Mouse (Mus musculus) ES-E14 (cell line): ENCODE data around the gene Nif3l1. TPM values are rescaled to one million over a fixed set of nuclear protein-coding genes. Genes with fewer than 3 reads are reported as not detected.

Experiments
- DNase-seq: peaks from one replicate; pipeline ENCODE4 v3.0.0-alpha.2; 2013; ENCODE audit warnings: low read depth, low spot score
- H3K27ac ChIP-seq: 2 replicates; pipeline ENCODE4 v1.5.1; 2012; ENCODE audit warnings: low read depth, mild to moderate bottlenecking, low read length, moderate library complexity, mixed read lengths; ENCODE audit not compliant: poor library complexity, insufficient read depth, severe bottlenecking
- H3K36me3 ChIP-seq: 2 replicates; pipeline ENCODE4 v1.6.1; 2012; ENCODE audit warnings: mild to moderate bottlenecking, low read length, moderate library complexity, mixed read lengths; ENCODE audit not compliant: control insufficient read depth, poor library complexity, insufficient read depth, severe bottlenecking
- H3K4me1 ChIP-seq, 2 experiments: fragments of 150-350 bp in 1 of 2; sonication (generic) in 1 of 2; 2 replicates each; pipeline ENCODE4 v1.6.1; 2012; ENCODE audit warnings: low read length in 2 of 2, mild to moderate bottlenecking in 1 of 2, mixed read lengths in 1 of 2; ENCODE audit not compliant: control insufficient read depth in 2 of 2, insufficient read depth in 2 of 2, poor library complexity in 1 of 2
- H3K4me3 ChIP-seq, 2 experiments: fragments of 150-350 bp in 1 of 2; sonication (generic) in 1 of 2; 2 replicates each; pipeline ENCODE4 v1.5.1; 2012; ENCODE audit warnings: low read length in 2 of 2, low read depth in 1 of 2, mild to moderate bottlenecking in 1 of 2, mixed read lengths in 1 of 2; ENCODE audit not compliant: insufficient read depth in 1 of 2, poor library complexity in 1 of 2, severe bottlenecking in 1 of 2
- H3K9ac ChIP-seq: 2 replicates; pipeline ENCODE4 v1.6.1; 2012; ENCODE audit warnings: low read depth, mild to moderate bottlenecking, low read length, mixed read lengths; ENCODE audit not compliant: poor library complexity, insufficient read depth, severe bottlenecking
- H3K9me3 ChIP-seq: fragments of 150-350 bp; sonication (generic); 2 replicates; pipeline ENCODE4 v1.6.1; 2012; ENCODE audit warnings: low read depth, mild to moderate bottlenecking, low read length; ENCODE audit not compliant: control insufficient read depth, insufficient read depth
- CHD2 ChIP-seq: IDR thresholded peaks from 2 replicates; pipeline ENCODE4 v1.6.1; 2014; ENCODE audit warnings: mild to moderate bottlenecking, low read depth, low read length, inconsistent platforms
- HCFC1 ChIP-seq: IDR thresholded peaks from 2 replicates; pipeline ENCODE4 v1.6.1; 2012; ENCODE audit warnings: low read length, inconsistent platforms, borderline replicate concordance; ENCODE audit not compliant: insufficient read depth
- MAFK ChIP-seq: IDR thresholded peaks from 2 replicates; pipeline ENCODE4 v1.6.1; 2014; ENCODE audit warnings: mild to moderate bottlenecking, low read depth, low read length, inconsistent platforms; ENCODE audit not compliant: insufficient read depth
- ZC3H11A ChIP-seq: IDR thresholded peaks from 2 replicates; pipeline ENCODE4 v1.6.1; 2012; ENCODE audit warnings: low read depth, mild to moderate bottlenecking, inconsistent platforms, low read length, borderline replicate concordance
- ZNF384 ChIP-seq: IDR thresholded peaks from 2 replicates; pipeline ENCODE4 v1.6.1; 2012; ENCODE audit warnings: low read depth, low read length, inconsistent platforms
- in situ Hi-C, 2 experiments: fragments of 600-800 bp; cut with MboI; formaldehyde crosslinking; loops; one replicate each; pipeline ENCODE4 v1.15.1; 2025; ENCODE audit warnings: low sequenced_read_pairs in 2 of 2, inconsistent platforms in 1 of 2; ENCODE audit not compliant: unreplicated experiment in 2 of 2
- total RNA-seq: library from RNA; depleted of rRNA; stranded (reverse); fragments of 300-350 nt; gene quantifications from 2 replicates; pipeline ENCODE4 v1.2.3, GENCODE M21; 2012

Nif3l1 gene
- total RNA-seq, 1 experiment: 32.7 TPM

DNA sequence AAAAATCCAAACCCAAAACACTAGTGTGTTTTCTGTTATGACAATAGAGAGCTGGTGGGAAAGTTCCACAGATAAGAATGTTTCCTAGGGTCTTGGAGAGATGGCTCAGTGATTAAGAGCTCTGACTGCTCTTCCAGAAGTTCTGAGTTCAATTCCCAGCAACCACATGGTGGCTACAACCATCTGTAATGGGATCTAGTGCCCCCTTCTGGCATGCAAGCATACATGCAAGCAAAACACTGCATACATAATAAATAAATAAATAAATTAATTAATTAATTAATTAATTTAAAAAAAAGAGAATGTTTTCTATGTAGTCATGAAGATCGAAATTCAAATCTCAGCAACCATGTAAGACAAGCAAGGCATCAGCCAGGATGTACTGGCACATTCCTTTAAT is 53.8 kb downstream of the Nif3l1 start:
- Histone ChIP-seq H3K36me3 (peaks cover 19% of the 10 kb centered on the region), H3K4me3 (no peak overlapping the region), H3K9me3 (no peaks in the 10 kb centered on the region), H3K4me1 (0 out of 4 replicates have a peak, but pooled peaks cover 0 to 2% of the 10 kb centered on the region in 2 experiments), H3K9ac (no peak overlapping the region), H3K27ac (no peak overlapping the region)
- in situ Hi-C loops: no loop called here
- TF ChIP-seq ZNF384 (no peak), MAFK (no peak), HCFC1 (no peak), ZC3H11A (no peak), CHD2 (no peak)
- no peak for DNase-seq

DNA sequence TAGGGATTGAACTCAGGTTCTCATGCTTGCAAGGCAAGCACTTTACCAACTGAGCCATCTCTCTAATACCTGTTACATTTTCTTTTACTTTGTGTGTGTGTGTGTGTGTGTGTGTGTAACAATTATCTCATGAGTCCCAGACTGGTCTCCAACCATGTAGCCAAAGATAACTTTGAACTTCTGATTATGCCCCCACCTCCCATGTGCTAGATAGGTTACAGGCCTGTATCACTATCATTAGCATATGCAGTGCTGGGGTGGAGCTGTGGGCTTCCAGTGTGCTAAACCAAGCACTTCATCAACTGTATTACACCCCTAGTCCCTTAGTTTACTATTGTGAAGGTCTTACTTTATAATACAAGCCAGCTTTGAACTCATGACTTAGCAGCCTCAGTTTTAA is 58.2 kb downstream of the Nif3l1 start:
- H3K4me1 ChIP-seq: 0 out of 4 replicates have a peak, but pooled peaks cover 0 to 2% of the 10 kb centered on the region in 2 experiments
- DNase-seq: no peak
- H3K27ac ChIP-seq: no peak overlapping the region
- H3K9me3 ChIP-seq: peaks cover 15% of the 10 kb centered on the region
- TF ChIP-seq ZNF384 (no peak), CHD2 (no peak), HCFC1 (no peak), ZC3H11A (no peak), MAFK (no peak)
- in situ Hi-C loops: no loop called here
- peaks cover 7% of the 10 kb centered on the region; the same call in 1 of the 2 replicates for H3K36me3 ChIP-seq
- H3K4me3 ChIP-seq: peak overlapping the region; percentile 90 to 94; a peak in 3 of 4 replicates
- no peak overlapping the region for H3K9ac ChIP-seq

DNA sequence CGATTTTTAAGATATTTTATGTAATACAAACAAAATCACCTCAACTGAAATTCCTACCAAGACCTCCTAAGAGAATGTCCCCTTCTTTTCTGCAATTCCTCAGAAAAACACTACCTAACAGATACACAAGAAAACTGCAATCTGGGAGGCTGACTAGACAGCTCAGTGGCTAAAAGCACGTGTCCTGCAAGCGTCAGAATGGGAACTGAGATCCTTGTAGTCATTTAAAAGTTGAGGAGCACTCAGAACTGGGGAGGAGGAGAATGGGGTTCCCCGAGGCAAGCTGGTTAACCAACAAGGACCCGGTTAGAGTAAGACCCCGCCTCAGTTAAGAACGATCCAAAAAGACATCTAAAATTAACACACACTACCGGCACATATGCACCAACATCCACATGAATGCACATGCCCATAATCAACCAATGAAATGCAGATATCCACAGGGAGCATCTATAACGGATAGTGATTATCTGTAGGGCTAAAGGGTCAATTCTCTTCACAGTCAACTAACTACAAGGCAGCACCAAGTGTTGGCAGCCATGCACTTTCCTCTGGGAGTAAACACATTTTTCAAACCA is 58.9 kb downstream of the Nif3l1 start:
- DNase-seq: no peak
- in situ Hi-C loops: no loop called here

DNA sequence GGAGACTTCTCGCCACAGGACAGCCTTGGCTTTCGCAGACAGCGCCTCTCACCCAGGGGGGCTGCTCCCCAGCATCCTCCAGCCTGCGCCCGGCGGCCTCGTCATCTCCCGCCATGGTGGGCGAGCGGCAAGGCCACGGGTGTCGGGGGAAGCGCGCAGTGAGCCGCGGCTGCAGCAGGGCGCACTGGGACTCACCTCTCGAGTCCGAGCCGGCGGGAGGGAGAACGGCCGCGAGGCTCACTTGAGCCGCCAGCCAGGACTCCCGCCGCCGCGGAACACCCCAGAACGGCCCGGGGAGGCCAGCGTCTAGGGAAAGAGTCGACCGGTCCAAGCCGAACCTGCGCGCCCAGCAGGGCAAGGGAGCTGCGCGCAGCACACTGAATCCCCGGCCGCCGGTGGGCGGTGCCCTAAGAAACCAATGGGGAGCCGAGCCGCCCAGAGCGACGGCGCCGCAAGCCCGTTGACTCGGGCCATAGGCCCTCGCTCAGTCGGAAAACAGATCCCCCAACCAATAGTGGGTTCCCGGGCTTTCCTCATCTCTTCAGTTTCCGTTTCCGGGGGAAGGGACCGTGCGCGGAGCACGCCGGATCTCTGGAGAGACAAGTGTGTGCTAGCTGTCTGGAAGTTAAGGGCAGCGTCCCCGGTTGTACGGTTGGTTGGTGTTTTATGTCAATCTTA is 59.8 kb downstream of the Nif3l1 start, which contains the start of gene Orc2:
Orc2 (minus strand) TSS at position 533 of the 678 bp plus-strand sequence.
- TF ChIP-seq ZC3H11A (no peak), MAFK (no peak), ZNF384 (no peak), HCFC1 (peak; percentile 41; the same call in 1 of the 2 replicates), CHD2 (peak; percentile 75)
- peak; percentile 86 for DNase-seq

More for the DNA sequence above, 58.9 kb downstream of the Nif3l1 start:
- Histone ChIP-seq H3K27ac (peak overlapping the region; percentile 91; the same call in 1 of the 2 replicates), H3K9me3 (peaks cover 19% of the 10 kb centered on the region), H3K4me3 (peak overlapping the region; percentile 90 to 94), H3K9ac (peak overlapping the region; percentile 96), H3K36me3 (peaks cover 7% of the 10 kb centered on the region; the same call in 1 of the 2 replicates), H3K4me1 (0 out of 4 replicates have a peak, but pooled peaks cover 0 to 2% of the 10 kb centered on the region in 2 experiments)
- no peak for TF ChIP-seq HCFC1
- no peak for TF ChIP-seq ZNF384
- no peak for TF ChIP-seq CHD2
- TF ChIP-seq MAFK: no peak
- TF ChIP-seq ZC3H11A: no peak

More for the DNA sequence above, 59.8 kb downstream of the Nif3l1 start, which contains the start of gene Orc2:
- Histone ChIP-seq H3K9ac (peak within 1 kb of the TSS; percentile 96), H3K36me3 (peaks cover 7% of the 10 kb centered on the region; the same call in 1 of the 2 replicates), H3K9me3 (peaks cover 19% of the 10 kb centered on the region), H3K27ac (peak within 1 kb of the TSS; percentile 91), H3K4me1 (0 out of 4 replicates have a peak, but pooled peaks cover 0 to 2% of the 10 kb centered on the region in 2 experiments), H3K4me3 (peak within 1 kb of the TSS; percentile 90 to 94)
- in situ Hi-C loops: no loop called here
